Mouse (Mus musculus): ENCODE data around the gene Elane.

Gene Elane

GRCm38 (mm10) chr10:79857894-79858293 is 28.2 kb upstream of the Elane start:
- intact Hi-C loops (cut with DNase I), result no loop called here

- intact Hi-C loops (cut with DNase I), result no loop called here
Measured at GRCm38 (mm10) chr10:79858416-79859074, 27.5 kb upstream of the Elane start.

GRCm38 (mm10) chr10:79859116-79859515 is 26.9 kb upstream of the Elane start:
- intact Hi-C loops (cut with DNase I), result no loop called here

GRCm38 (mm10) chr10:79860079-79860911 is 25.8 kb upstream of the Elane start:
- intact Hi-C loops (cut with DNase I), result no loop called here

- intact Hi-C loops (cut with DNase I), result no loop called here
Measured at GRCm38 (mm10) chr10:79861230-79862048, 24.6 kb upstream of the Elane start.

- intact Hi-C loops (cut with DNase I), result no loop called here
Measured at GRCm38 (mm10) chr10:79862049-79862788, 23.8 kb upstream of the Elane start.

GRCm38 (mm10) chr10:79862925-79863324 is 23.1 kb upstream of the Elane start:
- intact Hi-C loops (cut with DNase I), result no loop called here

GRCm38 (mm10) chr10:79864351-79865188 is 21.5 kb upstream of the Elane start:
- intact Hi-C loops (cut with DNase I), result loop anchor here (5.0 kb wide), 1 partner anchor 32 kb away; no protein-coding TSS in a partner anchor

GRCm38 (mm10) chr10:79865189-79865601 is 20.9 kb upstream of the Elane start:
- intact Hi-C loops (cut with DNase I), result loop anchor here (5.0 kb wide), 1 partner anchor 33 kb away; no protein-coding TSS in a partner anchor

GRCm38 (mm10) chr10:79865801-79866295 is 20.2 kb upstream of the Elane start:
- intact Hi-C loops (cut with DNase I), result loop anchor here (5.0 kb wide), 1 partner anchor 34 kb away; no protein-coding TSS in a partner anchor

GRCm38 (mm10) chr10:79866601-79867000 is 19.4 kb upstream of the Elane start:
- intact Hi-C loops (cut with DNase I), result loop anchor here (5.0 kb wide), 1 partner anchor 34 kb away; no protein-coding TSS in a partner anchor

GRCm38 (mm10) chr10:79871845-79872244 is 14.2 kb upstream of the Elane start:
- intact Hi-C loops (cut with DNase I), result no loop called here

GRCm38 (mm10) chr10:79872862-79873261 is 13.2 kb upstream of the Elane start:
- intact Hi-C loops (cut with DNase I), result no loop called here

- intact Hi-C loops (cut with DNase I), result no loop called here
Measured at GRCm38 (mm10) chr10:79873313-79873712, 12.7 kb upstream of the Elane start.

- intact Hi-C loops (cut with DNase I), result no loop called here
Measured at GRCm38 (mm10) chr10:79873715-79874289, 12.2 kb upstream of the Elane start.

- intact Hi-C loops (cut with DNase I), result no loop called here
Measured at GRCm38 (mm10) chr10:79874290-79874862, 11.7 kb upstream of the Elane start, which contains the start of the genes Prtn3 and Plppr3. Gene Prtn3, plus strand, starts transcription at chr10:79874476. Gene Plppr3, minus strand, starts transcription at chr10:79874634.

- intact Hi-C loops (cut with DNase I), result no loop called here
Measured at GRCm38 (mm10) chr10:79877174-79877573, 8.9 kb upstream of the Elane start.

- intact Hi-C loops (cut with DNase I), result no loop called here
Measured at GRCm38 (mm10) chr10:79877757-79878156, 8.3 kb upstream of the Elane start.

- intact Hi-C loops (cut with DNase I), result no loop called here
Measured at GRCm38 (mm10) chr10:79879527-79879926, 6.5 kb upstream of the Elane start.
